Mouse (Mus musculus) heart, embryonic 16.5 days (tissue): Measurements from ENCODE around the gene 1110051M20Rik. TPM values are rescaled to one million over a fixed set of nuclear protein-coding genes. Genes with fewer than 3 reads are reported as not detected.

Experiments used
- ATAC-seq: fragments of 200-750 bp; cut with Nextera tagmentation; replicated peaks from 2 replicates; pipeline ENCODE4 v1.8.0; 2017; ENCODE audit warnings: moderate number of reproducible peaks; ENCODE audit not compliant: insufficient read depth, low FRiP score; ENCODE audit errors: extremely low read depth
- H3K27ac ChIP-seq: fragments of 300-500 bp; sonication (generic); 2 replicates; pipeline ENCODE4 v1.5.1; 2014; ENCODE audit warnings: mild to moderate bottlenecking, low read length, control low read depth, moderate library complexity
- H3K27me3 ChIP-seq: fragments of 300-500 bp; sonication (generic); 2 replicates; pipeline ENCODE4 v1.6.1; 2014; ENCODE audit warnings: low read length, mixed read lengths; ENCODE audit not compliant: control insufficient read depth, insufficient read depth
- H3K36me3 ChIP-seq: fragments of 300-500 bp; sonication (generic); 2 replicates; pipeline ENCODE4 v1.6.1; 2014; ENCODE audit not compliant: control insufficient read depth, insufficient read depth
- H3K4me1 ChIP-seq: fragments of 300-500 bp; sonication (generic); 2 replicates; pipeline ENCODE4 v1.6.1; 2014; ENCODE audit warnings: low read length, mixed read lengths; ENCODE audit not compliant: control insufficient read depth, insufficient read depth
- H3K4me2 ChIP-seq: fragments of 300-500 bp; sonication (generic); 2 replicates; pipeline ENCODE4 v1.6.1; 2014; ENCODE audit warnings: low read depth, mild to moderate bottlenecking, control low read depth, low read length
- H3K4me3 ChIP-seq: fragments of 300-500 bp; sonication (generic); 2 replicates; pipeline ENCODE4 v1.5.1; 2014; ENCODE audit warnings: mild to moderate bottlenecking, control low read depth, low read length
- H3K9ac ChIP-seq: fragments of 300-500 bp; sonication (generic); 2 replicates; pipeline ENCODE4 v1.6.1; 2014; ENCODE audit warnings: low read length, control low read depth
- H3K9me3 ChIP-seq: fragments of 300-500 bp; sonication (generic); replicated peaks from 2 replicates; pipeline ENCODE4 v1.6.1; 2016; ENCODE audit warnings: low read length; ENCODE audit not compliant: control insufficient read depth
- WGBS: fragments of 180-500 bp; shearing (Covaris S2); extraction: QIAGEN DNeasy Blood & Tissue Kit; methylation state at CpG from one replicate; pipeline ENCODE4 v1.1.7; 2014; 5-methylcytosine and 5-hydroxymethylcytosine counted together
- polyA plus RNA-seq: library from polyadenylated mRNA; unstranded; fragments of >200 nt; fragmentation: Nextera tagmentation; extraction: Ambion mirVana; gene quantifications from 2 replicates; pipeline ENCODE4 v1.2.1, GENCODE M21; 2015

The 1110051M20Rik gene
- polyA plus RNA-seq, 1 experiment from 2014 or later: 46.0 TPM

DNA sequence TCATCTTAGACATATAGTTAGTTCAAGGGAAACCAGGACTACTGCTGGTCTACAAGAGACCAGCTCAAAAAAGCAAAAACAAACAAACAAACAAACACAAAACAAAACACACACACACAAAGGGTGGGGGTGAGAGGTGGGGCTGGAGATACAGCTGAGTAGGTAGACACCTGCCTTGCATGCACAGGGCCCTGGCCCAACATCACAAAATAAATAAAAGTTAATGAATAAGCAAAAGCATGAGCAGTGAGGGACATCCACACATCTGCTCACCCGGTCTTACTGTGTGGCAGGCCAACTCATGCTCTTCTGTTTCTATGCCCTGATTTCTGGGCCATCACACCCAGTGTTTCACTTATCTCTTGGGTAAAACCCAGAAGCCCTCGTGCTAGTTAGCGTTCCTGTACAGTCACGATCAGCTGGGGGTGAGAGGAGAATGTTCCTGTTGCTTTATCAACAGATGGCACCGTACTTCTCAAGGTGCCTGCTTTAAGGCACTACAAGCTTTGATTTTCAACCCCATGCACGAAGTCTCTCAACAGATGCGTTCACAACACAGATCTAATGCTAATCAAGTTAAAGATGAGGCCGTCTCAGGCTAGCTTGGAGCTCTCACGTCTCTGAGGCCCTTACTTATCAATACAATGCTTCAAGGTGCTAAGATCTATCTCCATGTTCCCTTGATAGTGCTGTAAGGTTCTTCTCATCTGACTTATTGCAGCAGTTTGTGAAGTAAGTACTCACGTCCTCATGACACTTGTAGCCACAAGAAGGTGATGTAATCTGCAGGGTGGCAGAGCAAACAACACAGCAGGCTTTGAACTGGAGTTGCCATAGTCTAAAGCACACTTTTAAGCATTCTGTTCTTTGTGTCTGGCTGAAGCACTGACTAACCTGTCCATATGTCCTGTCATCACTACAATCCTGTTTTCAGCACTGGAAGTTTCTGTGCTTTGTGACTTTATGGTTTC is 123.7 kb downstream of the 1110051M20Rik start:
- Histone ChIP-seq H3K4me2 (no peak overlapping the region), H3K4me1 (no peaks in the 10 kb centered on the region), H3K9ac (no peak overlapping the region), H3K4me3 (no peak overlapping the region), H3K27me3 (no peaks in the 10 kb centered on the region), H3K27ac (no peak overlapping the region), H3K9me3 (no peaks in the 10 kb centered on the region), H3K36me3 (no peaks in the 10 kb centered on the region)
- 62% methylated on average over 10 of the region's 10 CpGs for WGBS
- ATAC-seq: no peak

DNA sequence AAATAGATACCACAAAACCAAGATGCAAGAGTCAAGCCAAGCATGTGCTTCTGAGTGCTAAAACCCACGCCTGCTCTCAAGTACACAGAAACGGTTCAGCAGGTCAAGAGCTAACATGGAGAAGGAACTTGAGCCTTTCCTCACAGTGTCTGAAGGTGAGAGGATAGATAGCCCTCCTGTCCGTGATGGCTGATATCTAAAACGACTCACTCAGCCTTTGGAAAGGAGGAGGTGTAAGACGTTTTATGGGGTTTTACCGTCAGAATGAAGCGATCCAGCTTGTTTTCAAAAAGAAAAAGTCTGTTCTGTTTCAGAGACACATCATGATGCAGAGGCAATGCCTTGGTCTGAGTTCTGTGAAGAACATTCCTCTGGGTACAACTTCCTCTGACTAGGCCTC is 130.3 kb downstream of the 1110051M20Rik start:
- WGBS: 66% methylated on average over 7 of the region's 7 CpGs
- Histone ChIP-seq H3K36me3 (no peaks in the 10 kb centered on the region), H3K9me3 (no peaks in the 10 kb centered on the region), H3K27me3 (no peaks in the 10 kb centered on the region), H3K4me2 (no peak overlapping the region), H3K27ac (no peak overlapping the region), H3K4me1 (0 out of 2 replicates have a peak, but pooled peaks cover 2% of the 10 kb centered on the region), H3K4me3 (no peak overlapping the region), H3K9ac (no peak overlapping the region)
- ATAC-seq: no peak

DNA sequence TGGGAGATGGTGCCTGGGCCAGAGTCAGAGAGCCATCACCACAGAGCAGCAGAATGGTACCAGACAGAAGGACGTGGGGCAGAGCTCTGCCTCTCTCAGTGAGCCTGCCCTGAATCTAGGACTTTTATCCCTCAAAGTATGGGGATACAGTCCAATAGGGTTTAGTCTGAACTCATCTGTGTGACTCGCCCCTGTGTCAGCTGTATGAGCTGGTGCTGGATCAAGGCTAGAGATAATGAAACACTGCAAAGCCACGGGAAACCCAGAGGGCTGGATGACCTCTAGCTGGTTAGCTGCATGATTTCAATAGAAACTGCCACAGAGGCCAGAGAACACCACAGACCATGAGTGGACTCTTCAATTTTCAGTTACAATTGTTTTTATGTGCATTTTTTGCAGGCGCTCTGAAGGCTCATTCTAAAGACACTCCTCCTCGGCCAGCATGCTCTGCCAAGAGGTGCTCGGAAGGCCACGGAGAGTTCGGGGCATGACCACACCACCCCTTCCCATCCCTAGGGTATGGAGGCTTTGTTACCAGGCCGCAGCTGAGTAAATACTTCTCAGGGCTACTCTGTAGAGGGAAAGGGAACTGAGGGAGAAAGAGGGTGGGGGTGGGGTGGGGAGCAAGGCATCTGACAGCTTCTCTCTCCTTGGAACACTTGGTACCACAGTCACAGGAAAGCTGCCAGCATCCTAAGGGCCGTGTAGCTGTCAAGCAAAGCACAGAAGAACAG is 131.8 kb downstream of the 1110051M20Rik start:
- no peaks in the 10 kb centered on the region for H3K9me3 ChIP-seq
- H3K27me3 ChIP-seq: no peaks in the 10 kb centered on the region
- H3K27ac ChIP-seq: no peak overlapping the region
- no peak overlapping the region for H3K4me3 ChIP-seq
- H3K36me3 ChIP-seq: no peaks in the 10 kb centered on the region
- no peak overlapping the region for H3K9ac ChIP-seq
- 0 out of 2 replicates have a peak, but pooled peaks cover 7% of the 10 kb centered on the region for H3K4me1 ChIP-seq
- H3K4me2 ChIP-seq: no peak overlapping the region
- no peak for ATAC-seq
- WGBS: 56% methylated on average over 10 of the region's 10 CpGs

DNA sequence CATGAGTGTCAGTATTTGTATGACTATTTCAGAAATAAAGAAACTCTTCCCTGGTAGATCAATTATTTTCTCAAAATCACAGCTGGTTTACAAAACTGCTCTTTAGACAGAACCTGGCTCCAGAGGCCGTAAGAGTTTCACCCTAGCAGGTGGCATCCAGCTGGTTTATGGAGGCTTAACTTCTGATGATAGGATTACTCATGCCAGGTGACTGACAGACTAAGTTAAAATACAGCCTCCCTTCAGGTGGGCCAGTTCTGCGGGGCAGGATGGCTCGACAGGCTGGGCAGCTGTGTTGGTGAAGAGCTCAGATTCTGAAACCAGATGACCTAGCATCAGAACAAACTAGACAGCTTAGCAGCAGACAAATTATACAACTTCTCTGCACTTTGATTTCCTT is 135.0 kb downstream of the 1110051M20Rik start:
- Histone ChIP-seq H3K9ac (no peak overlapping the region), H3K4me1 (0 out of 2 replicates have a peak, but pooled peaks cover 7% of the 10 kb centered on the region), H3K9me3 (no peaks in the 10 kb centered on the region), H3K27ac (no peak overlapping the region), H3K27me3 (no peaks in the 10 kb centered on the region), H3K4me3 (no peak overlapping the region), H3K4me2 (no peak overlapping the region), H3K36me3 (no peaks in the 10 kb centered on the region)
- WGBS: 85% methylated on average over 3 of the region's 3 CpGs
- ATAC-seq: no peak

DNA sequence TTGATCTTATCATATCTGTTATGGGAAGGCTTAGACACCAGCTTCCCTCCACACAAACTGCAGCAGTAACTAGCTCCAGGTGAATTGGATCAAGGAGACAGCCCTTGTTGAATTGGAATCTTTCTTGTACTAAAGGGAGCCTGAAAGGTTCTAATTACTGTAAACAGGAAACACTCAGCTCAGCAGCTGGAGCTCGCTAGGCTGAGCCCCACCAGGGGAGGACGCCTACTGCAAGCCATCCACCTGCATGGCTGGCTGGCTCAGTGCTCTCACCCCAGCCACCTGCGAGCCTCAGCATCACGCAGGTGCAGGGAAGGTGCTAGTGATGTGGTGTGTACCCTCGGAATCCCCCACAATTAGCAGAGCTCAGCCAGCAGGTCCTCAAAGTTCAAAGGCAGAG is 135.8 kb downstream of the 1110051M20Rik start:
- Histone ChIP-seq H3K36me3 (no peaks in the 10 kb centered on the region), H3K27me3 (no peaks in the 10 kb centered on the region), H3K9me3 (no peaks in the 10 kb centered on the region), H3K4me3 (no peak overlapping the region), H3K4me1 (0 out of 2 replicates have a peak, but pooled peaks cover 7% of the 10 kb centered on the region), H3K9ac (no peak overlapping the region), H3K4me2 (no peak overlapping the region), H3K27ac (no peak overlapping the region)
- peak; percentile 67 for ATAC-seq
- WGBS: 41% methylated on average over 5 of the region's 5 CpGs

DNA sequence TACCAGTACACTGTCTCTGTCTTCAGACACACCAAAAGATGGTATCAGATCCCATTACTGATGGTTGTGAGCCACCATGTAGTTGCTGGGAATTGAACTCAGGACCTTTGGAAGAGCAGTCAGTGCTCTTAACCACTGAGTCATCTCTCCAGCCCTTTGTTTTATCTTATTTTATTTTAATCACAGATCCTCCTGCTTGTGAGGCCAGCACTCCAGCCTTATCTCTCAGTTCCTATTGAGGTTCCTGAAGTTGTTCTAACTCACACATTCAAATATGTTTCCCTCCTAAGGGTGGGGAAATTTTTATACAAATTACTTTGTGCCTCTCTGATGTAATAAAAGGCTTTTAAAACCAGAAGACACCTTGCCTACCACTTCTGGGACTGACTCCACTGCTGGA is 137.9 kb downstream of the 1110051M20Rik start:
- Histone ChIP-seq H3K4me3 (no peak overlapping the region), H3K27ac (no peak overlapping the region), H3K4me1 (0 out of 2 replicates have a peak, but pooled peaks cover 5% of the 10 kb centered on the region), H3K4me2 (no peak overlapping the region), H3K9ac (no peak overlapping the region), H3K27me3 (no peaks in the 10 kb centered on the region), H3K9me3 (no peaks in the 10 kb centered on the region), H3K36me3 (no peaks in the 10 kb centered on the region)
- ATAC-seq: no peak

DNA sequence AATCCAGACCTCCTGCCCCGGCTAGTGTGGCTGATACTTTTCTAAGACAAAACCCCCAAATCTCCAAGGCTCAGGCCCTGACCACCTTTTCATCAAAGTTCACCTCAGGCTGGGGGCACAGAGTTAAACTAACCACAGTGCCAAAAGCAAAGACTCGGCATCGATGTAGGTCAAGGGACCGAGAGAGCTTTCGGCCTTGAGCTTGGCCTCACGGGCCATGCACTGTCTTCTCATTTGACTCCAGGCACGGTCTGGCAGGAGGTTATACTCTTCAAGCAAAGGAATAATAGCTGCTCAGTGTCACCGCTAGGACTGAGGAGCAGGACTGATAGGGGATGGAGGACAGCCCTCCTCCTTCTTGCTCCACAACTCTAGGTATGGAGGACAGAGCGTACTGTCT is 138.6 kb downstream of the 1110051M20Rik start:
- Histone ChIP-seq H3K9me3 (no peaks in the 10 kb centered on the region), H3K9ac (no peak overlapping the region), H3K27me3 (no peaks in the 10 kb centered on the region), H3K27ac (no peak overlapping the region), H3K36me3 (no peaks in the 10 kb centered on the region), H3K4me1 (0 out of 2 replicates have a peak, but pooled peaks cover 5% of the 10 kb centered on the region), H3K4me2 (no peak overlapping the region), H3K4me3 (no peak overlapping the region)
- no peak for ATAC-seq
- WGBS: 90% methylated on average over 9 of the region's 9 CpGs

DNA sequence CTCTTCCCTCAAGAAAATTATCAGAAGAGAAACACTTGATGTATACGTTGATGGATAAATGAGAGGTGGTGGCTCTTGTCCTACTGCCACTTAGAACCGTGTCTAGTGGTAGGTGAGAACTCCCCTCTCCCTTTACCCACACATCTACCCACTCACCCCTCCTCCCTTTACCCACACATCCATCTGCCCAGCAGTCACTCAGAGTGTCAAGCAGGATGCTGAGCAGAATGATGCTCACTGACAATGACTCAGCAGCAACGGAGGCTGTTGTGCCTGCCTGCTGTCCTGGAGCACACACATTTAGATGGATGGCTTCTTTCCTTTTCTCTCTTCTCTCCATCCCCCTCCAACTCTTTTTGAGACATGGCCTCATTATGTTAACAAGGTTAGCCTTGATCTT is 141.7 kb downstream of the 1110051M20Rik start:
- no peak overlapping the region for H3K9ac ChIP-seq
- no peaks in the 10 kb centered on the region for H3K27me3 ChIP-seq
- no peak for ATAC-seq
- WGBS: 39% methylated on average over 3 of the region's 3 CpGs
- no peak overlapping the region for H3K4me3 ChIP-seq
- H3K36me3 ChIP-seq: no peaks in the 10 kb centered on the region
- no peak overlapping the region for H3K27ac ChIP-seq
- H3K9me3 ChIP-seq: no peaks in the 10 kb centered on the region
- H3K4me1 ChIP-seq: peaks cover 2% of the 10 kb centered on the region
- no peak overlapping the region for H3K4me2 ChIP-seq

DNA sequence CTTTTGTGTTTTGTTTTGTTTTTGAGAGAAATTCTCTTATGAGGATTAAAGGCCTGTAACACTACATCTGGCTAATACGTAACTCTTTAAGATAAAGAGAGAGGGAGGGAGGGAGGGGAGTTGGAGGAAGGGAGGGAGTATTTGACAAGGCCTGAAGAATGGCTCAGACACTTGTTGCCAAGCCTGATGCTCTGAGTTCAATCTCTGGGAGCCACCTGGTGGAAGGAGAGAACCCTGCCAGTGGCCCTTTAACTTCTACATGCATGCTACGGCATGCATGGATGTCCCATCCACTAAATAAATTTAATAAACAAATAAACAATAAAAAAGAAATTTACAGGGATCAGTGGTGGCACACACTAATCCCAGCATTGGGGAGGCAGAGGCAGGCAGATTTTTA is 142.7 kb downstream of the 1110051M20Rik start:
- Histone ChIP-seq H3K36me3 (no peaks in the 10 kb centered on the region), H3K27me3 (no peaks in the 10 kb centered on the region), H3K4me2 (no peak overlapping the region), H3K4me3 (no peak overlapping the region), H3K9me3 (no peaks in the 10 kb centered on the region), H3K27ac (no peak overlapping the region), H3K9ac (no peak overlapping the region), H3K4me1 (peaks cover 2% of the 10 kb centered on the region)
- 70% methylated on average over 2 of the region's 2 CpGs for WGBS
- ATAC-seq: no peak
